Mouse (Mus musculus): ENCODE results near the gene Bpifb2.

The Bpifb2 gene

DNA sequence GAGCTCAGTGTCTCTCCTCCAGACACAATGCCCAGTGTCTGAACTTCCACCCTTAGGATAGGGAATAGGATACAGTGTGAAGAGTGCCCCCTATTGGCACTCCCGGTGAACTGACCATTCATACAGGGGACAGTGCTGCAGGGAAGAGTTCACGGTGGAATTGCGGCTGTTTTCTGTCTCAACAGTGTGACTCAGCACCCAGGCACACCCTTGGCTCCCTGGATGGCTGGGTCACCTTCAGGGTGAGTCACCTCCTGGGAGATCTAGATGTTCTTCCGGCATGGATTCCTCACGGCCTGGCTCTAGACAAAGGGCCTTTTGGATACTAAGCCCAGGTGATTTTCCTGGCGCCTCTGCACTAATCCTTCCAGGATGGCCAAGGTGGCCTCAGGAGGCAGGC is 60.5 kb downstream of the Bpifb2 start:
- no peak for DNase-seq

DNA sequence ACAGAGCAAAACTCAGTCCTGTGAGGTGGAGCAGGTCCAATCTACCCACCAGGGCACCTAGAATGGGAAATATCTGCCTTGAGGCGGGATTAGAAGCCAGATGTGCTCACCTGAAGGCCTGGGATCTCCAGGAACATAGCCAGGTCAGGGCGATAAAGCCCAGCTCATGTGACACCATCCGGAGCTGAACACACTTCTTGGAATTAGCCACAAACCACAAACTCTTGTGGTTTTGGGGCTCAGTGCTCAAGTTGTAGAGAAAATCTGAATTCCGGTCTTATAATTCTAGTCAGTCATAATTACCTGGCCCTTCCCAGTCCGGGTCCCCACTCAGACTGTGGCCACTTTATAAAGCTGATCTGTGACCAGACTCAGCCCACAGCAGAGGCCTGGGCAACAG is 63.0 kb downstream of the Bpifb2 start, which contains the start of gene Bpifb4:
Gene Bpifb4, plus strand, starts transcription at position 370 of the 400 bp plus-strand sequence.
- no peak for DNase-seq

DNA sequence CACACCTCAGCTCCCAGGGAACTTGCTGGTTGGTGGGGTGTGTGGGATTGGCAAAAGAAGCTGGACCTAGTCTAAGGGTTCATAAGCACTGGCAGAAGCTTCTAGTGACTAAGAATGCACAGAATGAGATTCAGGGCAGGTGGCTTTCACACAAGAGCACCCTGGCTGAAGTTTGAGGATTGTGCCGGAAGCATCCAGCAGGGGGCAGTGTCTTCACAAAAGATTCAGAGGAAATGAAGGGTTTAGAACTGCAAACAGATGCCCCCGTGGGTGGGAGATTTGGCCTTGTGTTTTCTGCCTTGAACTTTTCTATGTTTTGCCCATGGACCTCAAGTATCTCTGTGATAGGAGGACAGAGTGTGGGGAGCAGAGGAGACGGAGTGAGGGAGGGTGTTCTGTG is 68.7 kb downstream of the Bpifb2 start:
- peak; percentile 80 for DNase-seq

DNA sequence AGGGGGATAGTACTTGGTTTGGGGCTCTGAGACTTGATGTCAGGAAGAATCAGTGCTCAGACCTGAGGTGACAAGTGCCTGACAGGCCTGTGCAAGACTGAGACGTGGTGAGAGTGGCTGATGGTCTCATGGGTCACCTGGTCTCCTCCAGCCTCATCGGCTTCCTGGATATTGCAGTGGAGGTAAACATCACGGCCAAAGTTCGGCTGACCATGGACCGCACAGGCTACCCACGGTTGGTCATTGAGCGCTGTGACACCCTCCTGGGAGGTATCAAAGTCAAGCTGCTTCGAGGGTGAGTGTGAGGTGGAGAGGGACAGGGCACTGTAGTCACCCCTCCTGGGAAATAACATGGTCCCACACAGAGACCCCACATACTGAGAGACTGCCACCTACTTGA is 69.7 kb downstream of the Bpifb2 start:
- DNase-seq: no peak

Data from cerebellum, adult 9-10 months (tissue).